Mouse (Mus musculus) limb, embryonic 12.5 days (tissue): Measurements from ENCODE around the gene Arl15. TPM values are rescaled to one million over a fixed set of nuclear protein-coding genes. Genes with fewer than 3 reads are reported as not detected.
A peak's percentile ranks its signal among the peaks of the same experiment; 100 is the strongest.

Source experiments
- ATAC-seq: fragments of 200-750 bp; cut with Nextera tagmentation; 2 replicates; pipeline ENCODE4 v1.8.0; 2017; ENCODE audit warnings: low read depth, moderate TSS enrichment; ENCODE audit not compliant: insufficient number of reproducible peaks, insufficient read depth, low FRiP score, low TSS enrichment
- H3K27ac ChIP-seq: fragments of 300-500 bp; sonication (generic); 2 replicates; pipeline ENCODE4 v1.5.1; 2016; ENCODE audit warnings: mild to moderate bottlenecking, moderate library complexity
- H3K27me3 ChIP-seq: fragments of 300-500 bp; sonication (generic); 2 replicates; pipeline ENCODE4 v1.6.1; 2016; ENCODE audit warnings: mild to moderate bottlenecking, moderate library complexity
- H3K36me3 ChIP-seq: fragments of 300-500 bp; sonication (generic); 2 replicates; pipeline ENCODE4 v1.6.1; 2016; ENCODE audit warnings: mild to moderate bottlenecking, moderate library complexity
- H3K4me1 ChIP-seq: fragments of 300-500 bp; sonication (generic); replicated peaks from 2 replicates; pipeline ENCODE4 v1.6.1; 2016
- H3K4me2 ChIP-seq: fragments of 300-500 bp; sonication (generic); 2 replicates; pipeline ENCODE4 v1.6.1; 2016; ENCODE audit warnings: mild to moderate bottlenecking, moderate library complexity
- H3K4me3 ChIP-seq: fragments of 300-500 bp; sonication (generic); replicated peaks from 2 replicates; pipeline ENCODE4 v1.5.1; 2016; ENCODE audit warnings: mild to moderate bottlenecking
- H3K9ac ChIP-seq: fragments of 300-500 bp; sonication (generic); replicated peaks from 2 replicates; pipeline ENCODE4 v1.6.1; 2016; ENCODE audit warnings: mild to moderate bottlenecking, moderate library complexity
- H3K9me3 ChIP-seq: fragments of 300-500 bp; sonication (generic); 2 replicates; pipeline ENCODE4 v1.6.1; 2016; ENCODE audit warnings: mild to moderate bottlenecking, moderate library complexity
- WGBS: fragments of 180-500 bp; shearing (Covaris S2); methylation state at CpG from one replicate; pipeline ENCODE4 v1.1.7; 2016; 5-methylcytosine and 5-hydroxymethylcytosine counted together
- polyA plus RNA-seq: library from polyadenylated mRNA; unstranded; fragments of >200 nt; fragmentation: Nextera tagmentation; extraction: Ambion mirVana; gene quantifications from 2 replicates; pipeline ENCODE4 v1.2.1, GENCODE M21; 2016

The Arl15 gene
- polyA plus RNA-seq, 1 experiment from 2014 or later: 17.4 TPM

- 94% methylated on average over 2 of the region's 2 CpGs for WGBS
- no peak for ATAC-seq
- no peak overlapping the region for H3K27ac ChIP-seq
Observed at GRCm38 (mm10) chr13:113829079-113829478, 34.8 kb downstream of the Arl15 start.

GRCm38 (mm10) chr13:113830805-113831204 is 36.5 kb downstream of the Arl15 start:
- no peak overlapping the region for H3K9ac ChIP-seq
- no peak overlapping the region for H3K4me2 ChIP-seq
- no peak overlapping the region for H3K4me3 ChIP-seq
- no peaks in the 10 kb centered on the region for H3K36me3 ChIP-seq
- peaks cover 11% of the 10 kb centered on the region for H3K4me1 ChIP-seq
- H3K27me3 ChIP-seq: no peaks in the 10 kb centered on the region
- H3K9me3 ChIP-seq: peaks cover 4% of the 10 kb centered on the region; the same call in 1 of the 2 replicates
- 83% methylated on average over 3 of the region's 3 CpGs for WGBS
- no peak for ATAC-seq
- no peak overlapping the region for H3K27ac ChIP-seq

More at GRCm38 (mm10) chr13:113829079-113829478, 34.8 kb downstream of the Arl15 start:
- Histone ChIP-seq H3K4me1 (peaks cover 11% of the 10 kb centered on the region), H3K27me3 (no peaks in the 10 kb centered on the region), H3K36me3 (no peaks in the 10 kb centered on the region), H3K4me2 (no peak overlapping the region), H3K4me3 (no peak overlapping the region), H3K9ac (no peak overlapping the region), H3K9me3 (peaks cover 4% of the 10 kb centered on the region; the same call in 1 of the 2 replicates)

GRCm38 (mm10) chr13:113832947-113833346 is 38.6 kb downstream of the Arl15 start:
- Histone ChIP-seq H3K36me3 (no peaks in the 10 kb centered on the region), H3K27me3 (no peaks in the 10 kb centered on the region), H3K9me3 (peaks cover 4% of the 10 kb centered on the region; the same call in 1 of the 2 replicates), H3K4me2 (no peak overlapping the region), H3K4me1 (peaks cover 9% of the 10 kb centered on the region), H3K27ac (no peak overlapping the region), H3K9ac (no peak overlapping the region), H3K4me3 (no peak overlapping the region)
- ATAC-seq: no peak
- WGBS: 74% methylated on average over 6 of the region's 6 CpGs

DNA sequence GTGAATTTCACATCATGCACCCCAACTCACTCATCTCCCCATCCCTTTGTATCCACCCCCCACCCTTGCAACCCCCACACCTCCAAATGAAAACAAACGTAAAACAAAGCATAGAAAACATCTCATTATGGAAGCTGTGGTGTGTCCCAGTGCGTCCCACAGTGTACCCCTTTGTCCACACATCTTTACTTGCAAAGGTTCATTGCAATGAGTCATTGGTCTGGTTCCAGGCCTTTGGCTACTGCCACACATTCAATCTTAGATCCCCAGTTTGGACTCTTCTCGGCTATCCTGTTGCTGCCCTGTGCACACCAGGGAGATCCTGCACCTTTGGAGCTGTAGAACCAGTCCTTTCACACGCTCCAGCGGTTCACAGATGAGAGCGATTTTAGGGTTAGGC is 41.6 kb downstream of the Arl15 start:
- no peak for ATAC-seq
- Histone ChIP-seq H3K27me3 (no peaks in the 10 kb centered on the region), H3K4me2 (no peak overlapping the region), H3K27ac (no peak overlapping the region), H3K36me3 (peaks cover 12% of the 10 kb centered on the region), H3K4me1 (peaks cover 9% of the 10 kb centered on the region), H3K9me3 (peaks cover 18% of the 10 kb centered on the region), H3K9ac (no peak overlapping the region), H3K4me3 (no peak overlapping the region)
- WGBS: 89% methylated on average over 6 of the region's 6 CpGs

GRCm38 (mm10) chr13:113838601-113839576 is 44.6 kb downstream of the Arl15 start:
- no peaks in the 10 kb centered on the region for H3K27me3 ChIP-seq
- 86% methylated on average over 16 of the region's 16 CpGs for WGBS
- no peak overlapping the region for H3K4me2 ChIP-seq
- peaks cover 6% of the 10 kb centered on the region for H3K4me1 ChIP-seq
- no peak overlapping the region for H3K9ac ChIP-seq
- ATAC-seq: no peak
- peaks cover 13% of the 10 kb centered on the region for H3K9me3 ChIP-seq
- H3K4me3 ChIP-seq: no peak overlapping the region
- peaks cover 18% of the 10 kb centered on the region for H3K36me3 ChIP-seq
- 0 out of 2 replicates have a peak overlapping the region, but pooled peaks have one; percentile 31 for H3K27ac ChIP-seq

DNA sequence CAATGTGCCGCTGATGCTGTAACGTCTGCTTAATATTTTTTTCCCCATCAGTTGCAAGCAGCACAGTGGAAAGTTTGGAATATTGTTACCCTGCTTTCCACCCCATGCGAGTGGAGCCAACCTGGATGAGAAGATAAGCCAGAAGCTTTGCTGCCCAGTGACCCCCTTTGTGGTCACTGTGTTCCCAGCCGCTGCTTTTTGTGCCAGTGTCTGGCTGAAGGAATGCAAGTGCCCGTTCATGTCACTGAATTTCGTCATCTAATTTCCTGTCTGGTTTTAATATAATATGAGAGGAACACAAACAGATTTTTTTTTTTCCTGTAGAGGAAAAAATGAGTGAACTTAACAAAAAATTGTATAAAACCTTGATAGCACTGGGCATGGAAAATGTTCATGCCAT is 46.1 kb downstream of the Arl15 start:
- Histone ChIP-seq H3K27ac (no peak overlapping the region), H3K27me3 (no peaks in the 10 kb centered on the region), H3K4me1 (peaks cover 14% of the 10 kb centered on the region), H3K36me3 (peaks cover 18% of the 10 kb centered on the region), H3K9ac (no peak overlapping the region), H3K4me3 (no peak overlapping the region), H3K4me2 (no peak overlapping the region), H3K9me3 (peaks cover 13% of the 10 kb centered on the region)
- ATAC-seq: no peak
- WGBS: 83% methylated on average over 6 of the region's 6 CpGs

- 85% methylated on average over 14 of the region's 14 CpGs for WGBS
- Histone ChIP-seq H3K4me3 (no peak overlapping the region), H3K27ac (no peak overlapping the region), H3K27me3 (no peaks in the 10 kb centered on the region), H3K4me1 (peaks cover 27% of the 10 kb centered on the region), H3K4me2 (no peak overlapping the region), H3K9me3 (peaks cover 13% of the 10 kb centered on the region), H3K36me3 (peaks cover 18% of the 10 kb centered on the region), H3K9ac (no peak overlapping the region)
- ATAC-seq: no peak
Observed at GRCm38 (mm10) chr13:113842411-113843309, 48.4 kb downstream of the Arl15 start.

GRCm38 (mm10) chr13:113843310-113843649 is 49.0 kb downstream of the Arl15 start:
- H3K36me3 ChIP-seq: peaks cover 18% of the 10 kb centered on the region
- no peak for ATAC-seq
- H3K27ac ChIP-seq: no peak overlapping the region
- 78% methylated on average over 3 of the region's 3 CpGs for WGBS
- peaks cover 13% of the 10 kb centered on the region for H3K9me3 ChIP-seq
- peaks cover 27% of the 10 kb centered on the region for H3K4me1 ChIP-seq
- H3K9ac ChIP-seq: no peak overlapping the region
- H3K27me3 ChIP-seq: no peaks in the 10 kb centered on the region
- H3K4me2 ChIP-seq: no peak overlapping the region
- H3K4me3 ChIP-seq: no peak overlapping the region

- H3K9me3 ChIP-seq: peaks cover 8% of the 10 kb centered on the region
- H3K9ac ChIP-seq: no peak overlapping the region
- H3K4me2 ChIP-seq: no peak overlapping the region
- WGBS: 96% methylated on average over 8 of the region's 8 CpGs
- no peak for ATAC-seq
- H3K27me3 ChIP-seq: no peaks in the 10 kb centered on the region
- H3K36me3 ChIP-seq: peaks cover 15% of the 10 kb centered on the region
- no peak overlapping the region for H3K27ac ChIP-seq
- H3K4me1 ChIP-seq: peaks cover 27% of the 10 kb centered on the region
- no peak overlapping the region for H3K4me3 ChIP-seq
Observed at GRCm38 (mm10) chr13:113843901-113844300, 49.6 kb downstream of the Arl15 start.

DNA sequence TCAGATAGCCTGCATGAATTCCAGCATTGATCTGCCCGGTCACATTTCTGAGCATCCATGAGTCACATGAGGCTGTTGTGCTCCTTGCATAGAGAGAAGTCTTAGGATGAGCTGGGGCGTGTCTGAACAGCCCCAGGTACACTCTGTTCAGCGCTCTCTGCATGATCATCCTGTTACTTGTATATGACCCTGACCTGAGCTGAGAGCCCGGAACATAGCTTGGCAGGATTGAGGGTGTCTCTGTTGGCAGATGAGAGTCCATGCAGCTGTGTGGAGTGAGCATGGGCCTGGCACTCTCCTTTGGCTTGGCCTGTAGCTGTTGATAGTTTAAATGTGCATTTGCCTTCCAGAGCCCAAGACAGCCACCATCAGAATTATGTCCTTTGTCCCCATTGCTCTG is 50.4 kb downstream of the Arl15 start:
- Histone ChIP-seq H3K4me3 (no peak overlapping the region), H3K9ac (no peak overlapping the region), H3K27me3 (no peaks in the 10 kb centered on the region), H3K4me2 (no peak overlapping the region), H3K36me3 (peaks cover 11% of the 10 kb centered on the region), H3K9me3 (no peaks in the 10 kb centered on the region), H3K27ac (no peak overlapping the region), H3K4me1 (peaks cover 27% of the 10 kb centered on the region)
- WGBS: 90% methylated on average over 4 of the region's 4 CpGs
- ATAC-seq: no peak

- H3K4me2 ChIP-seq: no peak overlapping the region
- H3K4me3 ChIP-seq: no peak overlapping the region
- WGBS: 67% methylated on average over 1 of the region's 1 CpGs
- no peak for ATAC-seq
- H3K36me3 ChIP-seq: peaks cover 12% of the 10 kb centered on the region
- H3K9me3 ChIP-seq: no peaks in the 10 kb centered on the region
- H3K27me3 ChIP-seq: no peaks in the 10 kb centered on the region
- peak overlapping the region; percentile 18; the same call in 1 of the 2 replicates for H3K27ac ChIP-seq
- peaks cover 27% of the 10 kb centered on the region for H3K4me1 ChIP-seq
- H3K9ac ChIP-seq: no peak overlapping the region
Observed at GRCm38 (mm10) chr13:113845229-113845628, 50.9 kb downstream of the Arl15 start.
